Mouse (Mus musculus) kidney, postnatal 25 days (tissue): Measurements from ENCODE around the gene Mcrip2.

Source experiments
- DNase-seq, 2 experiments: peaks; one replicate each; pipeline ENCODE4 v3.0.0; 2021; ENCODE audit warnings: mixed read lengths in 2 of 2

The Mcrip2 gene

GRCm38 (mm10) chr17:25868601-25869191 is at the start of gene Mcrip2:
TSS of gene Mcrip2 (minus strand) at chr17:25868764.
- DNase-seq = peak; percentile 87 to 94

GRCm38 (mm10) chr17:25918037-25918750 is 49.6 kb upstream of the Mcrip2 start:
- DNase-seq = no peak

- no peak for DNase-seq
Measured at GRCm38 (mm10) chr17:25916931-25917647, 48.5 kb upstream of the Mcrip2 start.

- DNase-seq = no peak
Measured at GRCm38 (mm10) chr17:25914295-25914694, 45.7 kb upstream of the Mcrip2 start.

GRCm38 (mm10) chr17:25913877-25914275 is 45.3 kb upstream of the Mcrip2 start:
- no peak for DNase-seq

GRCm38 (mm10) chr17:25913186-25913876 is 44.8 kb upstream of the Mcrip2 start:
- DNase-seq = peak; percentile 52 to 71

GRCm38 (mm10) chr17:25911816-25912215 is 43.3 kb upstream of the Mcrip2 start:
- peak; percentile 49 to 71 for DNase-seq

GRCm38 (mm10) chr17:25907640-25908039 is 39.1 kb upstream of the Mcrip2 start:
- no peak for DNase-seq

- no peak for DNase-seq
Measured at GRCm38 (mm10) chr17:25903061-25903460, 34.5 kb upstream of the Mcrip2 start.

- no peak for DNase-seq
Measured at GRCm38 (mm10) chr17:25900193-25900592, 31.6 kb upstream of the Mcrip2 start.

- DNase-seq = peak in 1 of 2 experiments; percentile 34
Measured at GRCm38 (mm10) chr17:25895891-25896290, 27.3 kb upstream of the Mcrip2 start.

- DNase-seq = peak; percentile 73 to 85
Measured at GRCm38 (mm10) chr17:25895415-25895814, 26.9 kb upstream of the Mcrip2 start.

GRCm38 (mm10) chr17:25893975-25894617 is 25.5 kb upstream of the Mcrip2 start:
- DNase-seq = peak; percentile 80 to 81

GRCm38 (mm10) chr17:25888837-25889236 is 20.3 kb upstream of the Mcrip2 start:
- no peak for DNase-seq

- no peak for DNase-seq
Measured at GRCm38 (mm10) chr17:25887467-25887866, 18.9 kb upstream of the Mcrip2 start.

- DNase-seq = no peak
Measured at GRCm38 (mm10) chr17:25886806-25887205, 18.2 kb upstream of the Mcrip2 start.

- peak in 1 of 2 experiments; percentile 49 for DNase-seq
Measured at GRCm38 (mm10) chr17:25885636-25886035, 17.1 kb upstream of the Mcrip2 start.

GRCm38 (mm10) chr17:25883824-25884223 is 15.3 kb upstream of the Mcrip2 start:
- peak in 1 of 2 experiments; percentile 34 for DNase-seq

- DNase-seq = no peak
Measured at GRCm38 (mm10) chr17:25883268-25883667, 14.7 kb upstream of the Mcrip2 start.

GRCm38 (mm10) chr17:25882306-25882705 is 13.7 kb upstream of the Mcrip2 start:
- DNase-seq = peak in 1 of 2 experiments; percentile 46

- peak in 1 of 2 experiments; percentile 30 for DNase-seq
Measured at GRCm38 (mm10) chr17:25881691-25882090, 13.1 kb upstream of the Mcrip2 start.

GRCm38 (mm10) chr17:25880913-25881641 is 12.5 kb upstream of the Mcrip2 start:
- peak; percentile 55 to 59 for DNase-seq
